Mouse (Mus musculus) thymus, postnatal 14 days (tissue): ENCODE measurements around the gene Cth.

Experiments
- DNase-seq: peaks from one replicate; pipeline ENCODE4 v3.0.0; 2021

Cth gene

GRCm38 (mm10) chr3:157910262-157910661 lies 14.6 kb downstream of the Cth start:
- DNase-seq: no peak

- DNase-seq: no peak
Measured at GRCm38 (mm10) chr3:157908166-157908565, 16.7 kb downstream of the Cth start.

GRCm38 (mm10) chr3:157901721-157902120 lies 23.2 kb downstream of the Cth start:
- DNase-seq: no peak

- no peak for DNase-seq
Measured at GRCm38 (mm10) chr3:157899986-157900385, 24.9 kb downstream of the Cth start.

GRCm38 (mm10) chr3:157897645-157898044 lies 27.2 kb downstream of the Cth start:
- no peak for DNase-seq

- DNase-seq: no peak
Measured at GRCm38 (mm10) chr3:157891819-157892218, 33.1 kb downstream of the Cth start.

GRCm38 (mm10) chr3:157884081-157884643 lies 40.7 kb downstream of the Cth start:
- no peak for DNase-seq

- DNase-seq: no peak
Measured at GRCm38 (mm10) chr3:157883085-157883484, 41.8 kb downstream of the Cth start.

- DNase-seq: no peak
Measured at GRCm38 (mm10) chr3:157881992-157882391, 42.9 kb downstream of the Cth start.

- DNase-seq: no peak
Measured at GRCm38 (mm10) chr3:157880983-157881382, 43.9 kb downstream of the Cth start.

GRCm38 (mm10) chr3:157877847-157878246 lies 47.0 kb downstream of the Cth start:
- DNase-seq: no peak

GRCm38 (mm10) chr3:157876439-157877156 lies 48.3 kb downstream of the Cth start:
- DNase-seq: peak; percentile 43

GRCm38 (mm10) chr3:157872897-157873296 lies 52.0 kb downstream of the Cth start:
- DNase-seq: no peak

GRCm38 (mm10) chr3:157867836-157868235 lies 57.0 kb downstream of the Cth start:
- DNase-seq: no peak

- DNase-seq: no peak
Measured at GRCm38 (mm10) chr3:157866251-157866650, 58.6 kb downstream of the Cth start.

- no peak for DNase-seq
Measured at GRCm38 (mm10) chr3:157865848-157866247, 59.0 kb downstream of the Cth start.

- DNase-seq: no peak
Measured at GRCm38 (mm10) chr3:157865431-157865830, 59.4 kb downstream of the Cth start.

- DNase-seq: no peak
Measured at GRCm38 (mm10) chr3:157852806-157853205, 72.1 kb downstream of the Cth start.

- no peak for DNase-seq
Measured at GRCm38 (mm10) chr3:157848503-157848902, 76.4 kb downstream of the Cth start.

- DNase-seq: no peak
Measured at GRCm38 (mm10) chr3:157847338-157848284, 77.3 kb downstream of the Cth start.
